Mouse (Mus musculus) heart, postnatal 0 days (tissue): ENCODE results near the gene Capza1. TPM values are rescaled to one million over a fixed set of nuclear protein-coding genes. Genes with fewer than 3 reads are reported as not detected.

Experiments
- ATAC-seq: fragments of 200-750 bp; cut with Nextera tagmentation; 2 replicates; pipeline ENCODE4 v1.8.0; 2017; ENCODE audit warnings: low read depth, moderate number of reproducible peaks, moderate library complexity; ENCODE audit not compliant: insufficient read depth
- DNase-seq: peaks from one replicate; pipeline ENCODE4 v3.0.0-alpha.2; 2016; ENCODE audit warnings: low spot score
- H3K27ac ChIP-seq: fragments of 300-500 bp; sonication (generic); 2 replicates; pipeline ENCODE4 v1.5.1; 2014; ENCODE audit warnings: low read depth, mild to moderate bottlenecking
- H3K27me3 ChIP-seq: fragments of 300-500 bp; sonication (generic); 2 replicates; pipeline ENCODE4 v1.6.1; 2014; ENCODE audit warnings: low read length, mixed read lengths; ENCODE audit not compliant: control insufficient read depth, insufficient read depth
- H3K36me3 ChIP-seq: fragments of 300-500 bp; sonication (generic); replicated peaks from 2 replicates; pipeline ENCODE4 v1.6.1; 2014; ENCODE audit warnings: low read length, mixed read lengths; ENCODE audit not compliant: control insufficient read depth, insufficient read depth
- H3K4me1 ChIP-seq: fragments of 300-500 bp; sonication (generic); 2 replicates; pipeline ENCODE4 v1.6.1; 2014; ENCODE audit warnings: antibody characterized with exemption; ENCODE audit not compliant: control insufficient read depth, insufficient read depth
- H3K4me2 ChIP-seq: fragments of 300-500 bp; sonication (generic); 2 replicates; pipeline ENCODE4 v1.6.1; 2014; ENCODE audit warnings: low read depth, mild to moderate bottlenecking, low read length, moderate library complexity
- H3K4me3 ChIP-seq: fragments of 300-500 bp; sonication (generic); 2 replicates; pipeline ENCODE4 v1.5.1; 2014; ENCODE audit warnings: low read depth, low read length
- H3K9ac ChIP-seq: fragments of 300-500 bp; sonication (generic); replicated peaks from 2 replicates; pipeline ENCODE4 v1.6.1; 2014; ENCODE audit warnings: low read depth, low read length, mixed read lengths
- H3K9me3 ChIP-seq: fragments of 300-500 bp; sonication (generic); replicated peaks from 2 replicates; pipeline ENCODE4 v1.6.1; 2016; ENCODE audit warnings: low read length; ENCODE audit not compliant: control insufficient read depth
- CTCF ChIP-seq: IDR thresholded peaks from 2 replicates; pipeline ENCODE4 v1.5.1; 2016; ENCODE audit warnings: antibody characterized with exemption, control low read depth, low read depth
- EP300 ChIP-seq: IDR thresholded peaks from 2 replicates; pipeline ENCODE4 v1.6.1; 2016; ENCODE audit warnings: antibody characterized with exemption, low read depth
- WGBS: fragments of 180-500 bp; shearing (Covaris S2); extraction: QIAGEN DNeasy Blood & Tissue Kit; methylation state at CpG from one replicate; pipeline ENCODE4 v1.1.7; 2014; 5-methylcytosine and 5-hydroxymethylcytosine counted together
- polyA plus RNA-seq: library from polyadenylated mRNA; unstranded; fragments of >200 nt; fragmentation: Nextera tagmentation; extraction: Ambion mirVana; gene quantifications from 2 replicates; pipeline ENCODE4 v1.2.1, GENCODE M21; 2015
- total RNA-seq: library from RNA; depleted of rRNA; stranded (reverse); fragments of >200 nt; gene quantifications from 2 replicates; pipeline ENCODE4 v1.2.3, GENCODE M21; 2014; ENCODE audit warnings: low replicate concordance

Gene Capza1
- total and polyA plus RNA-seq, 2 experiments from 2014 or later = 98.4 to 141 TPM

GRCm38 (mm10) chr3:104811752-104812151, 52.6 kb downstream of the Capza1 start:
- DNase-seq (no peak), ATAC-seq (no peak)
- Histone ChIP-seq H3K4me3 (no peak overlapping the region), H3K4me1 (0 out of 2 replicates have a peak, but pooled peaks cover 11% of the 10 kb centered on the region), H3K9me3 (no peaks in the 10 kb centered on the region), H3K36me3 (0 out of 2 replicates have a peak, but pooled peaks cover 9% of the 10 kb centered on the region), H3K4me2 (no peak overlapping the region), H3K9ac (no peak overlapping the region), H3K27me3 (no peaks in the 10 kb centered on the region), H3K27ac (no peak overlapping the region)
- 26% methylated on average over 3 of the region's 3 CpGs for WGBS
- TF ChIP-seq CTCF (no peak), EP300 (no peak)

- no peak overlapping the region for H3K27ac ChIP-seq
- H3K4me2 ChIP-seq = no peak overlapping the region
- no peak overlapping the region for H3K4me3 ChIP-seq
- 27% methylated on average over 9 of the region's 9 CpGs for WGBS
- DNase-seq = no peak
- peaks cover 55% of the 10 kb centered on the region for H3K36me3 ChIP-seq
- no peaks in the 10 kb centered on the region for H3K9me3 ChIP-seq
- TF ChIP-seq EP300 = no peak
- no peak for TF ChIP-seq CTCF
- H3K9ac ChIP-seq = no peak overlapping the region
- no peaks in the 10 kb centered on the region for H3K27me3 ChIP-seq
- ATAC-seq = peak; percentile 82; the same call in 1 of the 2 replicates
- H3K4me1 ChIP-seq = peaks cover 7% of the 10 kb centered on the region
These were observed 58.8 kb downstream of the Capza1 start for GRCm38 (mm10) chr3:104805539-104805938.

- WGBS = 92% methylated on average over 10 of the region's 10 CpGs
- DNase-seq (no peak), ATAC-seq (no peak)
- no peaks in the 10 kb centered on the region for H3K9me3 ChIP-seq
- H3K4me3 ChIP-seq = no peak overlapping the region
- H3K4me1 ChIP-seq = peaks cover 7% of the 10 kb centered on the region
- no peak overlapping the region for H3K4me2 ChIP-seq
- TF ChIP-seq EP300 = no peak
- TF ChIP-seq CTCF = no peak
- no peaks in the 10 kb centered on the region for H3K27me3 ChIP-seq
- peaks cover 67% of the 10 kb centered on the region for H3K36me3 ChIP-seq
- H3K9ac ChIP-seq = no peak overlapping the region
- H3K27ac ChIP-seq = no peak overlapping the region
These were observed 60.0 kb downstream of the Capza1 start for GRCm38 (mm10) chr3:104804312-104804711.

GRCm38 (mm10) chr3:104801481-104801880, 62.8 kb downstream of the Capza1 start:
- no peak for ATAC-seq

GRCm38 (mm10) chr3:104800681-104801080, 63.6 kb downstream of the Capza1 start:
- no peak overlapping the region for H3K4me2 ChIP-seq
- H3K9me3 ChIP-seq = no peaks in the 10 kb centered on the region
- H3K9ac ChIP-seq = no peak overlapping the region
- TF ChIP-seq EP300 = no peak
- TF ChIP-seq CTCF = no peak
- 91% methylated on average over 11 of the region's 11 CpGs for WGBS
- H3K4me3 ChIP-seq = no peak overlapping the region
- H3K27me3 ChIP-seq = no peaks in the 10 kb centered on the region
- peaks cover 3% of the 10 kb centered on the region for H3K4me1 ChIP-seq
- peaks cover 89% of the 10 kb centered on the region for H3K36me3 ChIP-seq
- DNase-seq (no peak), ATAC-seq (no peak)
- no peak overlapping the region for H3K27ac ChIP-seq

More at GRCm38 (mm10) chr3:104801481-104801880, 62.8 kb downstream of the Capza1 start:
- Histone ChIP-seq H3K4me3 (no peak overlapping the region), H3K27ac (no peak overlapping the region), H3K9ac (no peak overlapping the region), H3K27me3 (no peaks in the 10 kb centered on the region), H3K36me3 (peaks cover 82% of the 10 kb centered on the region), H3K9me3 (no peaks in the 10 kb centered on the region), H3K4me2 (no peak overlapping the region), H3K4me1 (peaks cover 7% of the 10 kb centered on the region)
- TF ChIP-seq EP300 (no peak), CTCF (no peak)
- 92% methylated on average over 6 of the region's 6 CpGs for WGBS
- DNase-seq = no peak

GRCm38 (mm10) chr3:104796430-104797082, 67.7 kb downstream of the Capza1 start:
- WGBS = 73% methylated on average over 15 of the region's 15 CpGs
- Histone ChIP-seq H3K36me3 (peaks cover 64% of the 10 kb centered on the region), H3K9me3 (no peaks in the 10 kb centered on the region), H3K4me1 (peaks cover 23% of the 10 kb centered on the region), H3K27me3 (no peaks in the 10 kb centered on the region), H3K4me3 (no peak overlapping the region), H3K9ac (no peak overlapping the region), H3K4me2 (no peak overlapping the region), H3K27ac (no peak overlapping the region)
- ATAC-seq (no peak), DNase-seq (no peak)
- TF ChIP-seq CTCF = no peak
- no peak for TF ChIP-seq EP300
